14 mouse cellular contexts compared by ENCODE assay signal in the genomic region with DNA sequence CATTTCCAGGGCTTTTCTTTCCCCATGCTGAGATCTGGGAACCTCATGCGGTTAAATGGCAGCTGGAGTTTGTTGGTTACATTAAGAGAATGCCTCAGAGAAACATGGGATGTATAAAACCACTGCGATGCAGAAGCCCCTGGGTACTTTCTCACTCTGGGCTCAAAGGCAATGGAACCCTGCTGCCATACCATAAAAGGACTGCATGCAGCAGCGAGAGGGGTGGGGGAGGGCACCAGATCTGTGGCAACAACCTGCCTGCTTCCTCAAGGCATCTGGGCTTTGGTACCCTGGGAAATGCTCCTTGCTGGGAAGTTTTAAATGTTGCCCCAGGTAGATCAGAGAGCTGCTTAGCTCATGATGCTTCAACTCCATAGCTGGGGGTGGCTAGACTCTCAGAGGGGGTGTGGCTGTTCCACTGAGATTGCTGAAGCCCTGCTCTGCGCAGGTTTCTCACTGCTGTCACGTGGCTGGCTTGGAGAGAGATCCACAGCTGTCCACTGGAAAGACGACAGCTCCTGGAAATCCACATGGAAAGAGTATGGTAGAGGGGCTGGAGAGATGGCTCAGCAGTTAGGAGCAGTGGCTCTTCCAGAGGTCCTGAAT.
DNase-seq lines count a peak whose midpoint lies in the region; ATAC-seq and TF ChIP-seq lines count a peak whose summit lies in the region.
"Had no signal": no experiment of that assay in that cellular context is flagged by ENCODE, and none has a peak within 500 bp of the region (broad histone marks: within the 10 kb centered on the region; RNA-seq: fewer than 3 reads in every experiment).

No protein-coding gene starts in this region.

- no peak overlapping the region for H3K27ac ChIP-seq in midbrain, embryonic 14.5 days (replicated peaks; ENCODE audit: low read depth, low read length)
- no peak overlapping the region for H3K27ac ChIP-seq in midbrain, postnatal 0 days (ENCODE audit: low read depth, low read length)
- H3K27ac ChIP-seq: liver, embryonic 12.5 days; stomach, embryonic 15.5 days had no signal

- no peak overlapping the region; the same call in 1 of the 2 replicates for H3K4me2 ChIP-seq in midbrain, embryonic 14.5 days (ENCODE audit: low read length)
- H3K4me2 ChIP-seq in midbrain, postnatal 0 days (ENCODE audit: low read depth, low read length, poor library complexity, severe bottlenecking), result no peak overlapping the region
- H3K4me2 ChIP-seq: liver, embryonic 12.5 days; stomach, embryonic 15.5 days had no signal

- no peak overlapping the region for H3K9ac ChIP-seq in midbrain, embryonic 14.5 days (replicated peaks; ENCODE audit: low read length)
- no peak overlapping the region for H3K9ac ChIP-seq in midbrain, postnatal 0 days (replicated peaks; ENCODE audit: low read length, poor library complexity, severe bottlenecking)
- H3K9ac ChIP-seq: liver, embryonic 12.5 days; stomach, embryonic 15.5 days had no signal

- peaks cover 9% of the 10 kb centered on the region; the same call in 1 of the 2 replicates for H3K4me1 ChIP-seq in midbrain, embryonic 14.5 days (ENCODE audit: control insufficient read depth, insufficient read depth, low read length)
- H3K4me1 ChIP-seq in midbrain, postnatal 0 days (ENCODE audit: insufficient read depth, low read length), result no peaks in the 10 kb centered on the region; the same call in 1 of the 2 replicates
- H3K4me1 ChIP-seq: liver, embryonic 12.5 days; stomach, embryonic 15.5 days had no signal

- no peaks in the 10 kb centered on the region for H3K9me3 ChIP-seq in midbrain, embryonic 14.5 days (ENCODE audit: control insufficient read depth, low read length)
- no peaks in the 10 kb centered on the region for H3K9me3 ChIP-seq in midbrain, postnatal 0 days (ENCODE audit: low read length)
- H3K9me3 ChIP-seq: liver, embryonic 12.5 days; stomach, embryonic 15.5 days had no signal

- DNase-seq in embryo, embryonic 10.5 days (ENCODE audit: low spot score), result peak; percentile 38
- no peak for DNase-seq in embryo, embryonic 10 days (ENCODE audit: low spot score)
- peak; percentile 36 for DNase-seq in midbrain, embryonic 14.5 days
- DNase-seq in midbrain, postnatal 0 days (ENCODE audit: low spot score), result no peak
- DNase-seq in mesoderm, embryonic 11.5 days (ENCODE audit: low read depth, low spot score), result peak; percentile 12
- no peak for DNase-seq in adrenal gland, postnatal 10 days
- DNase-seq in kidney, postnatal 25 days, result no peak
- no peak for DNase-seq in adrenal gland, adult (ENCODE audit: inconsistent age in 2 of 2, low spot score in 1 of 2)
- DNase-seq: cerebellum, adult 9-10 months; kidney, postnatal 14 days; lung, postnatal 36 days; right cerebral cortex, postnatal 25 days had no signal

- ATAC-seq in midbrain, embryonic 14.5 days (ENCODE audit: low FRiP score, low TSS enrichment), result no peak
- no peak for ATAC-seq in midbrain, postnatal 0 days (ENCODE audit: low FRiP score)
- ATAC-seq: liver, embryonic 12.5 days had no signal

- H3K27me3 ChIP-seq in midbrain, embryonic 14.5 days (ENCODE audit: control insufficient read depth, insufficient read depth, low read length), result no peaks in the 10 kb centered on the region
- no peaks in the 10 kb centered on the region for H3K27me3 ChIP-seq in midbrain, postnatal 0 days (ENCODE audit: insufficient read depth, low read length)
- H3K27me3 ChIP-seq: liver, embryonic 12.5 days; stomach, embryonic 15.5 days had no signal

- no peak overlapping the region for H3K4me3 ChIP-seq in midbrain, embryonic 14.5 days (replicated peaks; ENCODE audit: low read depth, low read length)
- no peak overlapping the region for H3K4me3 ChIP-seq in midbrain, postnatal 0 days (ENCODE audit: low read depth, low read length)
- H3K4me3 ChIP-seq: liver, embryonic 12.5 days; stomach, embryonic 15.5 days had no signal

- 18% methylated on average over 6 of the region's 6 CpGs for WGBS in midbrain, embryonic 14.5 days
- WGBS in midbrain, postnatal 0 days, result 22% methylated on average over 6 of the region's 6 CpGs

- H3K36me3 ChIP-seq in midbrain, embryonic 14.5 days (ENCODE audit: control insufficient read depth, insufficient read depth, low read length), result no peaks in the 10 kb centered on the region
- no peaks in the 10 kb centered on the region for H3K36me3 ChIP-seq in midbrain, postnatal 0 days (ENCODE audit: insufficient read depth, low read length)
- H3K36me3 ChIP-seq: liver, embryonic 12.5 days; stomach, embryonic 15.5 days had no signal

- no peak for TF ChIP-seq CTCF in midbrain, postnatal 0 days (IDR thresholded peaks at IDR 0.05)

Comparison
In these comparisons a context has a peak if more than half of its experiments do, and no peak if none do; other contexts are left out.
1. DNase-seq: peak in embryo, embryonic 10.5 days (single experiment), midbrain, embryonic 14.5 days (single experiment) and mesoderm, embryonic 11.5 days (single experiment); none in embryo, embryonic 10 days (single experiment), midbrain, postnatal 0 days (single experiment), adrenal gland, postnatal 10 days (single experiment), kidney, postnatal 25 days (0 of 2) and adrenal gland, adult (0 of 2).